Mouse (Mus musculus) neural tube, embryonic 13.5 days (tissue): Measurements from ENCODE around the gene Haao. TPM values are rescaled to one million over a fixed set of nuclear protein-coding genes. Genes with fewer than 3 reads are reported as not detected.

ENCODE experiments used
- ATAC-seq: fragments of 200-750 bp; cut with Nextera tagmentation; 2 replicates; pipeline ENCODE4 v1.8.0; 2017; ENCODE audit warnings: low read depth, mild to moderate bottlenecking, moderate TSS enrichment, moderate library complexity
- H3K27ac ChIP-seq: fragments of 300-500 bp; sonication (generic); replicated peaks from 2 replicates; pipeline ENCODE4 v1.5.1; 2015; ENCODE audit warnings: moderate library complexity, mild to moderate bottlenecking, inconsistent platforms
- H3K27me3 ChIP-seq: fragments of 300-500 bp; sonication (generic); 2 replicates; pipeline ENCODE4 v1.6.1; 2015; ENCODE audit warnings: mild to moderate bottlenecking, inconsistent platforms
- H3K36me3 ChIP-seq: fragments of 300-500 bp; sonication (generic); 2 replicates; pipeline ENCODE4 v1.6.1; 2015; ENCODE audit warnings: mild to moderate bottlenecking, inconsistent platforms
- H3K4me1 ChIP-seq: fragments of 300-500 bp; sonication (generic); replicated peaks from 2 replicates; pipeline ENCODE4 v1.6.1; 2015; ENCODE audit warnings: inconsistent platforms
- H3K4me2 ChIP-seq: fragments of 300-500 bp; sonication (generic); 2 replicates; pipeline ENCODE4 v1.6.1; 2015; ENCODE audit warnings: inconsistent platforms, mild to moderate bottlenecking, moderate library complexity
- H3K4me3 ChIP-seq: fragments of 300-500 bp; sonication (generic); 2 replicates; pipeline ENCODE4 v1.5.1; 2015; ENCODE audit warnings: mild to moderate bottlenecking, inconsistent platforms
- H3K9ac ChIP-seq: fragments of 300-500 bp; sonication (generic); 2 replicates; pipeline ENCODE4 v1.6.1; 2015; ENCODE audit warnings: moderate library complexity, mild to moderate bottlenecking, inconsistent platforms
- H3K9me3 ChIP-seq: fragments of 300-500 bp; sonication (generic); 2 replicates; pipeline ENCODE4 v1.6.1; 2016; ENCODE audit warnings: inconsistent platforms
- WGBS: fragments of 180-500 bp; shearing (Covaris S2); methylation state at CpG from one replicate; pipeline ENCODE4 v1.1.7; 2015; 5-methylcytosine and 5-hydroxymethylcytosine counted together
- polyA plus RNA-seq: library from polyadenylated mRNA; unstranded; fragments of >200 nt; fragmentation: Nextera tagmentation; extraction: Ambion mirVana; gene quantifications from 2 replicates; pipeline ENCODE4 v1.2.1, GENCODE M21; 2015

Haao gene
- polyA plus RNA-seq, 1 experiment from 2014 or later, result not detected

- WGBS, result 64% methylated on average over 4 of the region's 4 CpGs
- ATAC-seq, result no peak
- Histone ChIP-seq H3K4me1 (peaks cover 16% of the 10 kb centered on the region), H3K9ac (no peak overlapping the region), H3K9me3 (no peaks in the 10 kb centered on the region), H3K4me2 (no peak overlapping the region), H3K4me3 (no peak overlapping the region), H3K27ac (no peak overlapping the region), H3K27me3 (no peaks in the 10 kb centered on the region), H3K36me3 (no peaks in the 10 kb centered on the region)
These were observed 719 bp upstream of the Haao start for GRCm38 (mm10) chr17:83848482-83848881.

GRCm38 (mm10) chr17:83847100-83847499 is 663 bp downstream of the Haao start:
- Histone ChIP-seq H3K4me3 (no peak overlapping the region), H3K9me3 (no peaks in the 10 kb centered on the region), H3K27me3 (no peaks in the 10 kb centered on the region), H3K27ac (no peak overlapping the region), H3K9ac (no peak overlapping the region), H3K36me3 (no peaks in the 10 kb centered on the region), H3K4me1 (peaks cover 16% of the 10 kb centered on the region), H3K4me2 (no peak overlapping the region)
- WGBS, result 85% methylated on average over 6 of the region's 6 CpGs
- no peak for ATAC-seq

- no peak overlapping the region for H3K4me3 ChIP-seq
- 86% methylated on average over 21 of the region's 21 CpGs for WGBS
- H3K36me3 ChIP-seq, result no peaks in the 10 kb centered on the region
- H3K4me1 ChIP-seq, result peaks cover 16% of the 10 kb centered on the region
- H3K4me2 ChIP-seq, result no peak overlapping the region
- H3K9me3 ChIP-seq, result no peaks in the 10 kb centered on the region
- H3K27ac ChIP-seq, result no peak overlapping the region
- no peak overlapping the region for H3K9ac ChIP-seq
- H3K27me3 ChIP-seq, result no peaks in the 10 kb centered on the region
- no peak for ATAC-seq
These were observed 1.3 kb downstream of the Haao start for GRCm38 (mm10) chr17:83846301-83847021.

- no peaks in the 10 kb centered on the region for H3K36me3 ChIP-seq
- no peak overlapping the region for H3K27ac ChIP-seq
- H3K4me2 ChIP-seq, result no peak overlapping the region
- H3K9ac ChIP-seq, result no peak overlapping the region
- 88% methylated on average over 8 of the region's 8 CpGs for WGBS
- H3K27me3 ChIP-seq, result no peaks in the 10 kb centered on the region
- no peak overlapping the region for H3K4me3 ChIP-seq
- ATAC-seq, result no peak
- H3K9me3 ChIP-seq, result no peaks in the 10 kb centered on the region
- H3K4me1 ChIP-seq, result peaks cover 16% of the 10 kb centered on the region
These were observed 2.2 kb downstream of the Haao start for GRCm38 (mm10) chr17:83845538-83845937.

- H3K4me3 ChIP-seq, result no peak overlapping the region
- no peaks in the 10 kb centered on the region for H3K9me3 ChIP-seq
- no peaks in the 10 kb centered on the region for H3K36me3 ChIP-seq
- no peaks in the 10 kb centered on the region for H3K27me3 ChIP-seq
- no peak overlapping the region for H3K27ac ChIP-seq
- peaks cover under 1% of the 10 kb centered on the region; the same call in 1 of the 2 replicates for H3K4me1 ChIP-seq
- 65% methylated on average over 7 of the region's 7 CpGs for WGBS
- ATAC-seq, result no peak
- H3K4me2 ChIP-seq, result no peak overlapping the region
- H3K9ac ChIP-seq, result no peak overlapping the region
These were observed 4.0 kb downstream of the Haao start for GRCm38 (mm10) chr17:83843780-83844179.

GRCm38 (mm10) chr17:83841011-83841410 is 6.8 kb downstream of the Haao start:
- Histone ChIP-seq H3K4me3 (no peak overlapping the region), H3K27ac (no peak overlapping the region), H3K9ac (no peak overlapping the region), H3K9me3 (no peaks in the 10 kb centered on the region), H3K4me2 (no peak overlapping the region), H3K27me3 (no peaks in the 10 kb centered on the region), H3K36me3 (no peaks in the 10 kb centered on the region), H3K4me1 (0 out of 2 replicates have a peak, but pooled peaks cover 4% of the 10 kb centered on the region)
- 81% methylated on average over 5 of the region's 5 CpGs for WGBS
- no peak for ATAC-seq

GRCm38 (mm10) chr17:83839132-83839531 is 8.6 kb downstream of the Haao start:
- Histone ChIP-seq H3K9me3 (no peaks in the 10 kb centered on the region), H3K27me3 (no peaks in the 10 kb centered on the region), H3K4me3 (no peak overlapping the region), H3K27ac (no peak overlapping the region), H3K4me2 (no peak overlapping the region), H3K4me1 (0 out of 2 replicates have a peak, but pooled peaks cover 4% of the 10 kb centered on the region), H3K9ac (no peak overlapping the region), H3K36me3 (no peaks in the 10 kb centered on the region)
- WGBS, result 63% methylated on average over 9 of the region's 9 CpGs
- ATAC-seq, result no peak

GRCm38 (mm10) chr17:83837659-83838190 is 10.0 kb downstream of the Haao start:
- Histone ChIP-seq H3K9me3 (no peaks in the 10 kb centered on the region), H3K4me2 (no peak overlapping the region), H3K27ac (no peak overlapping the region), H3K4me1 (0 out of 2 replicates have a peak, but pooled peaks cover 4% of the 10 kb centered on the region), H3K9ac (no peak overlapping the region), H3K36me3 (no peaks in the 10 kb centered on the region), H3K27me3 (no peaks in the 10 kb centered on the region), H3K4me3 (no peak overlapping the region)
- ATAC-seq, result no peak
- WGBS, result 76% methylated on average over 8 of the region's 8 CpGs

- Histone ChIP-seq H3K4me1 (0 out of 2 replicates have a peak, but pooled peaks cover 4% of the 10 kb centered on the region), H3K27me3 (no peaks in the 10 kb centered on the region), H3K4me3 (no peak overlapping the region), H3K27ac (no peak overlapping the region), H3K36me3 (no peaks in the 10 kb centered on the region), H3K9me3 (no peaks in the 10 kb centered on the region), H3K9ac (no peak overlapping the region), H3K4me2 (no peak overlapping the region)
- ATAC-seq, result no peak
- 73% methylated on average over 3 of the region's 3 CpGs for WGBS
These were observed 11.7 kb downstream of the Haao start for GRCm38 (mm10) chr17:83836048-83836447.

GRCm38 (mm10) chr17:83834120-83834519 is 13.6 kb downstream of the Haao start:
- no peak for ATAC-seq
- H3K4me1 ChIP-seq, result 0 out of 2 replicates have a peak, but pooled peaks cover 4% of the 10 kb centered on the region
- H3K36me3 ChIP-seq, result no peaks in the 10 kb centered on the region
- H3K27ac ChIP-seq, result no peak overlapping the region
- no peak overlapping the region for H3K9ac ChIP-seq
- no peak overlapping the region for H3K4me3 ChIP-seq
- no peaks in the 10 kb centered on the region for H3K9me3 ChIP-seq
- no peaks in the 10 kb centered on the region for H3K27me3 ChIP-seq
- WGBS, result 63% methylated on average over 4 of the region's 4 CpGs
- no peak overlapping the region for H3K4me2 ChIP-seq

- H3K9ac ChIP-seq, result no peak overlapping the region
- H3K4me2 ChIP-seq, result no peak overlapping the region
- no peaks in the 10 kb centered on the region for H3K4me1 ChIP-seq
- no peak overlapping the region for H3K4me3 ChIP-seq
- no peaks in the 10 kb centered on the region for H3K27me3 ChIP-seq
- no peak overlapping the region for H3K27ac ChIP-seq
- H3K9me3 ChIP-seq, result no peaks in the 10 kb centered on the region
- no peak for ATAC-seq
- no peaks in the 10 kb centered on the region for H3K36me3 ChIP-seq
- WGBS, result 96% methylated on average over 4 of the region's 4 CpGs
These were observed 17.0 kb downstream of the Haao start for GRCm38 (mm10) chr17:83830616-83831292.

GRCm38 (mm10) chr17:83829356-83829755 is 18.4 kb downstream of the Haao start:
- WGBS, result 63% methylated on average over 3 of the region's 3 CpGs
- Histone ChIP-seq H3K27me3 (no peaks in the 10 kb centered on the region), H3K9ac (no peak overlapping the region), H3K4me2 (no peak overlapping the region), H3K4me3 (no peak overlapping the region), H3K4me1 (no peaks in the 10 kb centered on the region), H3K27ac (no peak overlapping the region), H3K9me3 (no peaks in the 10 kb centered on the region), H3K36me3 (no peaks in the 10 kb centered on the region)
- ATAC-seq, result no peak
